Mouse (Mus musculus) cerebellum, adult 2 months (tissue): Measurements from ENCODE around the gene Fblim1. TPM values are rescaled to one million over a fixed set of nuclear protein-coding genes. Genes with fewer than 3 reads are reported as not detected.
"Not testable (repeated sequence)": the region's sequence is repeated elsewhere in the genome, so short reads cannot be mapped to it uniquely, and the experiment has no call there.

Experiments used
- DNase-seq, 2 experiments: peaks; one replicate each; pipeline ENCODE4 v3.0.0; 2021
- H3K27ac ChIP-seq: fragments of 200-500 bp; 2 replicates; pipeline ENCODE4 v1.5.1; 2012; ENCODE audit warnings: low read length, control low read depth, inconsistent platforms; ENCODE audit not compliant: insufficient read depth
- H3K27me3 ChIP-seq: fragments of 200-500 bp; 2 replicates; pipeline ENCODE4 v1.6.1; 2012; ENCODE audit warnings: inconsistent platforms, mild to moderate bottlenecking, low read length, moderate library complexity; ENCODE audit not compliant: control insufficient read depth, insufficient read depth
- H3K4me1 ChIP-seq: fragments of 200-500 bp; 2 replicates; pipeline ENCODE4 v1.6.1; 2011; ENCODE audit warnings: low read length; ENCODE audit not compliant: control insufficient read depth, insufficient read depth
- H3K4me3 ChIP-seq: fragments of 200-500 bp; replicated peaks from 2 replicates; pipeline ENCODE3; 2011; ENCODE audit warnings: mild to moderate bottlenecking, low read depth, low read length, control low read depth; ENCODE audit not compliant: insufficient read depth
- CTCF ChIP-seq: fragments of 200-500 bp; IDR thresholded peaks from 2 replicates; pipeline ENCODE4 v1.5.1; 2011; ENCODE audit warnings: low read depth, mild to moderate bottlenecking, control low read depth, low read length, moderate library complexity, borderline replicate concordance; ENCODE audit not compliant: insufficient read depth
- POLR2A ChIP-seq: fragments of 200-500 bp; IDR thresholded peaks from 2 replicates; pipeline ENCODE4 v1.6.1; 2011; ENCODE audit warnings: low read length, control low read depth, borderline replicate concordance; ENCODE audit not compliant: insufficient read depth
- WGBS: fragments of 180-500 bp; shearing (Covaris S2); methylation state at CpG from one replicate; pipeline ENCODE4 v1.1.7; 2018; 5-methylcytosine and 5-hydroxymethylcytosine counted together
- polyA plus RNA-seq: library from polyadenylated mRNA; depleted of rRNA; stranded (reverse); fragments of >200 nt; gene quantifications from 2 replicates; pipeline ENCODE4 v1.2.3, GENCODE M21; 2012

Gene Fblim1
- polyA plus RNA-seq, 1 experiment: 2.6 TPM

DNA sequence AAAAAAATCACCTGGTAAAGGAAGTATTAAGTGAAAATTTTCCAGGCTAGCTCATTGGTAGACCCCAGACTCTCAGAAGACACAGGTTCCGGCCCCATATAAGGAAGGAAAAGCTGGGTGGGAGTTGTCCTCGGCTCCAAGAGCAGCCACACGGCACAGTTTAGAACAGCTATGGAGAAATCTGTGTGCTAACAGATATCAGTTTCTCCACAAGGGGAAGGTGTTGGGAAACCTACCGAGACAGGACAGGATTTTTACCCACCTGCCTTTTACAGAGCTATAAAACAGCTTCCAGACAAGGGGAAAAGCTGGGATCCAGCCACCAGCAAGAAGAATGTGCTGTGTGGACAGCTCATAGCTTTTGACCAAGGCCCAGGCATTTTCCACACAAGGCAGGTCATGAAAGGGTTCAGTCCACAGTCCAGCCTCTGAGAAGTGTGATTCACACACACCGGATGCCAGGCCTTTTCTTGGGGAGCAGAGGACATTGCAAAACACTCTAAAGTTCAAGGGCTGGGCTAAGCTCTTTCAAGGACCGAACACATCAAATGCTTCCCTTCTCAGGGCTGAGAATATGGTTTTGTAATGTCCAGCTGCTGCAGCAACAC is 32.4 kb downstream of the Fblim1 start:
- Histone ChIP-seq H3K27ac (no peak overlapping the region), H3K27me3 (no peaks in the 10 kb centered on the region), H3K4me1 (no peaks in the 10 kb centered on the region), H3K4me3 (no peak overlapping the region)
- TF ChIP-seq CTCF (no peak), POLR2A (no peak)
- DNase-seq: no peak
- WGBS: 82% methylated on average over 6 of the region's 6 CpGs

DNA sequence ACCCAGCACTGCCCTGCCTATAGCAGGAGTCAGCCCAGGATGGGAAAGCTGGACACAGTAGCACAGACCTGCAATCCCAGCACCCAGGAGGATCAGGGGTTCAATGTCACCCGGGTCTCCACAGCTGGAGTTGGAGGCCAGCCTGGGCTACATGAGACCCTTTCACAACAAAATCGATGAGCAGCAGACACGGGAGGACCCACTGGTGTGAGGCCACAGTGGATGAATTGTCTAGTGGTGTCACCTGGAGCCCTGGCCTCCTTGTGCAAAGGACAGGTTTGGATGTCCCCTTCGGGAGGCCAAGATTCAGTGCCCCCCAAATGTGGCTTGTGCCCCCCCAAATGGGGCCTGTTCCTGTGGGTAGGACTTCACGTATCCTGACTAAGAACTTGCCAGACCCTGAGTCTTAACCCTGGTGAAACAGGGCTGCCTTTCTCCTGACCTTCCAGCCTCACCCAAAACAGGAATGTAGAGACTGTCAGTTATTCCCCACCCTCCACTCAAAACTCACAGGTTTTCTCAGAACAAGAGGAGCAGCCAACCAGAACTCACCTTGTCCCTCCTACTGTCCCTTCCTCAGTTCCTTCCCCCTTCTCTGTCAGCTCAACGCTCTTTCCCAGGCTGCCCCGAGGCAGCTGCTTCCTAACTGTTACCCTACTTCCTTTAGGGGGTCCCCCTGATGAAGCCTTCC is 33.1 kb downstream of the Fblim1 start:
- Histone ChIP-seq H3K4me1 (no peaks in the 10 kb centered on the region), H3K4me3 (no peak overlapping the region), H3K27ac (no peak overlapping the region), H3K27me3 (no peaks in the 10 kb centered on the region)
- 80% methylated on average over 7 of the region's 7 CpGs for WGBS
- no peak for DNase-seq
- TF ChIP-seq POLR2A: no peak
- no peak for TF ChIP-seq CTCF

DNA sequence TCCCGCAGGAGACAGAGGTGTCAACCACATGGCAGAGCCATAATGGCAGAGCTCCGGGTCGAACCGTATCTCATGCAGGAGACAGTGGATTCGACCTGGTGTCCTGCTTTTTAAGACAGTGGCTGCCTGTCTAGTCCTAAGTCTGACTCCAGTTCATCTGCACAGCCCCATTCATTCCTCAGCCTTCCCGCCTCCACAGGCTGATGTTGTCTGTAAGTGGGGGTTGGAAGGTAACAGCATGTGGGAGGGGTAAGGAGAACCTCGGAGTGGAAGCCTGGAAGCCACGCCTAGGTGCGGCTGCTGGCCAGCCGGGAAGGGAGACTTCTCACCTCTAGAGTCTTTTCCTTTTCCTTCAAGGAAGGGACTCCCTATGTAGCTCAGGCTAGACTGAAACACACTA is 34.0 kb downstream of the Fblim1 start:
- TF ChIP-seq CTCF (no peak), POLR2A (no peak)
- no peaks in the 10 kb centered on the region for H3K4me1 ChIP-seq
- DNase-seq: no peak
- H3K27ac ChIP-seq: no peak overlapping the region
- H3K4me3 ChIP-seq: no peak overlapping the region
- H3K27me3 ChIP-seq: no peaks in the 10 kb centered on the region
- 84% methylated on average over 10 of the region's 10 CpGs for WGBS

DNA sequence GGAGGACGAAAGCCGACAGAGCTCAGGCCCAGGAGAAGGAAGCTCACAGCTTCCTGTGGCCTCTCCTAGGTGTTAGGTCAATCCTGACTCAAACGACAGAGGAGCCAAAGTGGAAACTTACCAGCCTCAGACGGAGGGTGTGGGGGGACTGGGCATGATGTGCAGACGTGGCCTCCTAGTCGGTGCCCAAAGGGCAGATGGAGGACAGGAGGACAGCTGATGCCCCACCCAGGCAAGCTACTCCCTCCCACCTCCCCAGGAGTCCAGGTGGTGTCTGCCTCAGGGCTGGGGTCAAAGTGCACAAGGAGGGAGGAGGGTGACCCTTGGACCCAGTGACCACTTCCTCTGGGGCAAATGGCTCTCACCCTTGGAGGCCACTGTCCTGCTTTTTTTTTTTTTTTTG is 34.6 kb downstream of the Fblim1 start:
- WGBS: 50% methylated on average over 6 of the region's 6 CpGs
- no peak for TF ChIP-seq POLR2A
- TF ChIP-seq CTCF: no peak
- Histone ChIP-seq H3K27me3 (no peaks in the 10 kb centered on the region), H3K4me1 (no peaks in the 10 kb centered on the region), H3K27ac (no peak overlapping the region), H3K4me3 (no peak overlapping the region)
- no peak for DNase-seq

DNA sequence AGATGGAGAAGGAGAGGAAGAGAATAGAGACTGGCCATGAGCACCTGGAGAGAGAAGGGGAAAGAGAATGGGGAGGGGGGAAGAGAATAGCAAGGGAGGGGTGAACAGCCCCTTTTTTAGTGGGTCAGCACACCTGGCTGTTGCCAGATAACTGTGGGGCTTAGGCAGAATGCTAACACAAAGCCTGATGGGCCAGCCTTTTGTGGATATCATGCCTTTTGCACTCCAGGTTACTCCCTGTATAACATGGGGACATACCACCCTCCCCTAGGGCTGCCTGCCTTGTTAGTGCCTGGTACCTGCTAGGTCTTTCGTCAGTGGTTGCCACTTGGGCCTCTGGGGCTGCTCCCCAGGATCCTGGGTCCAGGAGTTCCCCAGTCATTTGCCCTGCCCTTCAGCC is 35.1 kb downstream of the Fblim1 start:
- WGBS: 88% methylated on average over 1 of the region's 1 CpGs
- DNase-seq: no peak

DNA sequence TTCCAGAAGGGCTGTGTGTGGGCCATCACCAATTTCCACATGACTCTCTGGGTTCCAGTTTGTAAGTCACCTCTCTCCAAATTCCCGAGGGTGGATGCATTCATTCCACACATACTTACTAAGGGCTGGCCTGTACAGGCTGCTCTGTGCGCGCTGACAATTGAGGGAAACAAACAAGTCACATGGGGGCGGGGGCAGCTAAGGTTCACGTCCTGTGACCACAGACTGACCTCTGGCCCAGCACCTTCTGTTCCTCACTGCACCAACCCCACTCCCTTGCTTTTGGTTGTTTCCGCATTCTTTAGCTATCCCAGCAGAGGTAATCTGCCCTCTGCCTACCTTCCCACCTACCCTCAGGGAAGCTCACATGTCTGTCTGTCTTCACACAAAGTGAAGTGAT is 35.9 kb downstream of the Fblim1 start:
- WGBS: 87% methylated on average over 6 of the region's 6 CpGs
- no peak for TF ChIP-seq CTCF
- TF ChIP-seq POLR2A: no peak
- DNase-seq: no peak

More for the DNA sequence above, 35.1 kb downstream of the Fblim1 start:
- Histone ChIP-seq H3K27me3 (no peaks in the 10 kb centered on the region), H3K27ac (no peak overlapping the region), H3K4me1 (no peaks in the 10 kb centered on the region), H3K4me3 (no peak overlapping the region)
- no peak for TF ChIP-seq POLR2A
- TF ChIP-seq CTCF: no peak

DNA sequence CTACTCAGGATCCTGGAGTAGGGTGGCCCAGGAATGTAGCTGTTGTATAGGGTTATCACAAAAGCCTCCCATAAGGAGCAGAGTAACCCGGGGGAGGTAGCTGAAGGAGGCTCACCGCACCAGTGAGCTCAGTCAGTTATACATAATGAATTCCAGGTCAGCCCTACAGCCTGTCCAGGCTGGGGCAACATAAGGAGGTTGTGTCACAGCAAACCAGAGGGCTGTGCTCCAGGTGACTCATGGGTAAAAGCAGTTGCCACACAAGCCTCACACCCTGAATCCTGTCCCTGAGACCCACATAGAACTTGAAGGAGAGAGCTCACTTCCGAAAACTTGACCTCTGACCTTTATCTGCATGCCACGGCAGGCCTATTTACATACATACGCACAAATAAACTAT is 36.9 kb downstream of the Fblim1 start:
- TF ChIP-seq POLR2A (no peak), CTCF (no peak)
- no peaks in the 10 kb centered on the region for H3K27me3 ChIP-seq
- 88% methylated on average over 5 of the region's 5 CpGs for WGBS
- DNase-seq: no peak
- no peaks in the 10 kb centered on the region for H3K4me1 ChIP-seq
- H3K4me3 ChIP-seq: no peak overlapping the region
- H3K27ac ChIP-seq: no peak overlapping the region

More for the DNA sequence above, 35.9 kb downstream of the Fblim1 start:
- Histone ChIP-seq H3K4me1 (no peaks in the 10 kb centered on the region), H3K27ac (no peak overlapping the region; the same call in 1 of the 2 replicates), H3K27me3 (no peaks in the 10 kb centered on the region), H3K4me3 (no peak overlapping the region)

DNA sequence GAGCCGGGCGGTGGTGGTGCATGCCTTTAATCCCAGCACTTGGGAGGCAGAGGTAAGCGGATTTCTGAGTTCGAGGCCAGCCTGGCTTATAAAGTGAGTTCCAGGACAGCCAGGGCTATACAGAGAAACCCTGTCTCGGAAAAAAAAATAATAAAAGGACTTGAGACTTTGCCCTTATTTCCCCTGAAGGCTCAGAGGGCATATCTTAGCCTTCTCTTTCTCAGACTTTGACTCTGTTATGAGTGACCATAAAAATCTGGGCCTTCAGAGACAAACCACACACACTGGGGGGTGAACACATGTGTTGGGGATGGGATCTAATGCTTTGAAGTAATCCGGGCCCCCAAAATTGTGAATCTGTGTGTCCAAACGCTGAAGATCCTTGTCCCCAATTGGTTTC is 38.7 kb downstream of the Fblim1 start:
- 91% methylated on average over 7 of the region's 7 CpGs for WGBS
- H3K4me1 ChIP-seq, H3K27ac ChIP-seq, H3K27me3 ChIP-seq, DNase-seq, H3K4me3 ChIP-seq: not testable (repeated sequence)
